Mouse (Mus musculus): ENCODE data around the gene Disp2.

- no peak for TF ChIP-seq GATA1 (IDR thresholded peaks at IDR 0.05; ENCODE audit: borderline replicate concordance, low read length)
- TF ChIP-seq FLI1 (IDR thresholded peaks at IDR 0.05; ENCODE audit: low read length), result no peak
These were observed 38.3 kb upstream of the Disp2 start for GRCm38 (mm10) chr2:118741183-118741582.

Measured in megakaryocyte, embryonic 14.5 days (primary cell).